Mouse (Mus musculus): ENCODE data around the gene Prkar1a. TPM values are rescaled to one million over a fixed set of nuclear protein-coding genes. Genes with fewer than 3 reads are reported as not detected.

The Prkar1a gene
- total RNA-seq, 2 experiments from 2014 or later, result 561 to 584 TPM

GRCm38 (mm10) chr11:109670026-109670916 is 21.1 kb downstream of the Prkar1a start:
- intact Hi-C loops (cut with DNase I), result loop anchor here (1.0 to 5.0 kb wide), 3 partner anchors 52 to 190 kb away; partner anchors contain the start of gene Fam20a
- peak in 1 of 2 experiments; percentile 59 for DNase-seq (ENCODE audit: low spot score in 2 of 2)

- intact Hi-C loops (cut with DNase I), result loop anchor here (5.0 kb wide), 2 partner anchors 51 to 111 kb away; partner anchors contain the start of gene Fam20a
- DNase-seq (ENCODE audit: low spot score in 2 of 2), result no peak
Observed at GRCm38 (mm10) chr11:109671136-109672020, 22.2 kb downstream of the Prkar1a start.

GRCm38 (mm10) chr11:109672021-109672324 is 22.8 kb downstream of the Prkar1a start:
- intact Hi-C loops (cut with DNase I), result loop anchor here (5.0 kb wide), 2 partner anchors 50 to 110 kb away; partner anchors contain the start of gene Fam20a
- DNase-seq (ENCODE audit: low spot score in 2 of 2), result no peak

- intact Hi-C loops (cut with DNase I), result loop anchor here (5.0 kb wide), 2 partner anchors 50 to 110 kb away; partner anchors contain the start of gene Fam20a
- DNase-seq (ENCODE audit: low spot score in 2 of 2), result no peak
Observed at GRCm38 (mm10) chr11:109672396-109672795, 23.2 kb downstream of the Prkar1a start.

GRCm38 (mm10) chr11:109672881-109673739 is 23.9 kb downstream of the Prkar1a start:
- no peak for DNase-seq (ENCODE audit: low spot score in 2 of 2)
- intact Hi-C loops (cut with DNase I), result loop anchor here (5.0 kb wide), 2 partner anchors 49 to 109 kb away; partner anchors contain the start of gene Fam20a

GRCm38 (mm10) chr11:109673741-109674140 is 24.5 kb downstream of the Prkar1a start:
- DNase-seq (ENCODE audit: low spot score in 2 of 2), result no peak
- intact Hi-C loops (cut with DNase I), result loop anchor here (5.0 kb wide), 2 partner anchors 49 to 109 kb away; partner anchors contain the start of gene Fam20a

- no peak for DNase-seq (ENCODE audit: low spot score in 2 of 2)
- intact Hi-C loops (cut with DNase I), result loop anchor here (5.0 kb wide), 2 partner anchors 48 to 108 kb away; partner anchors contain the start of gene Fam20a
Observed at GRCm38 (mm10) chr11:109674542-109674941, 25.3 kb downstream of the Prkar1a start.

GRCm38 (mm10) chr11:109675208-109675607 is 26.0 kb downstream of the Prkar1a start:
- DNase-seq (ENCODE audit: low spot score in 2 of 2), result no peak
- intact Hi-C loops (cut with DNase I), result no loop called here

GRCm38 (mm10) chr11:109675771-109676170 is 26.6 kb downstream of the Prkar1a start:
- DNase-seq (ENCODE audit: low spot score in 2 of 2), result no peak
- intact Hi-C loops (cut with DNase I), result no loop called here

GRCm38 (mm10) chr11:109676621-109677373 is 27.6 kb downstream of the Prkar1a start:
- intact Hi-C loops (cut with DNase I), result no loop called here

GRCm38 (mm10) chr11:109678291-109678690 is 29.1 kb downstream of the Prkar1a start:
- DNase-seq (ENCODE audit: low spot score in 2 of 2), result no peak
- intact Hi-C loops (cut with DNase I), result no loop called here

More at GRCm38 (mm10) chr11:109676621-109677373, 27.6 kb downstream of the Prkar1a start:
- DNase-seq (ENCODE audit: low spot score in 2 of 2), result no peak

GRCm38 (mm10) chr11:109680934-109681333 is 31.7 kb downstream of the Prkar1a start:
- intact Hi-C loops (cut with DNase I), result no loop called here
- no peak for DNase-seq (ENCODE audit: low spot score in 2 of 2)

- no peak for DNase-seq (ENCODE audit: low spot score in 2 of 2)
- intact Hi-C loops (cut with DNase I), result no loop called here
Observed at GRCm38 (mm10) chr11:109681556-109681955, 32.4 kb downstream of the Prkar1a start.

- intact Hi-C loops (cut with DNase I), result no loop called here
- DNase-seq (ENCODE audit: low spot score in 2 of 2), result no peak
Observed at GRCm38 (mm10) chr11:109682221-109682620, 33.0 kb downstream of the Prkar1a start.

GRCm38 (mm10) chr11:109689539-109689938 is 40.3 kb downstream of the Prkar1a start:
- intact Hi-C loops (cut with DNase I), result no loop called here
- DNase-seq (ENCODE audit: low spot score in 2 of 2), result no peak

- peak in 1 of 2 experiments; percentile 37 for DNase-seq (ENCODE audit: low spot score in 2 of 2)
- intact Hi-C loops (cut with DNase I), result no loop called here
Observed at GRCm38 (mm10) chr11:109692737-109693136, 43.5 kb downstream of the Prkar1a start.

GRCm38 (mm10) chr11:109696519-109696918 is 47.3 kb downstream of the Prkar1a start:
- intact Hi-C loops (cut with DNase I), result no loop called here
- DNase-seq (ENCODE audit: low spot score in 2 of 2), result no peak

GRCm38 (mm10) chr11:109697089-109697643 is 48.0 kb downstream of the Prkar1a start:
- no peak for DNase-seq (ENCODE audit: low spot score in 2 of 2)
- intact Hi-C loops (cut with DNase I), result no loop called here
